Mouse (Mus musculus): ENCODE data around the gene Ccdc124. TPM values are rescaled to one million over a fixed set of nuclear protein-coding genes. Genes with fewer than 3 reads are reported as not detected.

Gene Ccdc124
- polyA plus RNA-seq, 1 experiment from 2014 or later: 182 TPM

GRCm38 (mm10) chr8:70879500-70879899 lies 5.8 kb upstream of the Ccdc124 start:
- ATAC-seq (no peak), DNase-seq (ENCODE audit: low spot score) (no peak)
- H3K4me3 ChIP-seq (ENCODE audit: low read depth, low read length): no peak overlapping the region
- H3K27ac ChIP-seq (ENCODE audit: low read depth, low read length): no peak overlapping the region
- no peak overlapping the region for H3K9ac ChIP-seq (ENCODE audit: low read length)
- no peaks in the 10 kb centered on the region for H3K36me3 ChIP-seq (ENCODE audit: control insufficient read depth, insufficient read depth, low read length)
- H3K4me1 ChIP-seq (ENCODE audit: control insufficient read depth, insufficient read depth, low read length): no peaks in the 10 kb centered on the region; the same call in 1 of the 2 replicates
- 49% methylated on average over 4 of the region's 4 CpGs for WGBS
- H3K4me2 ChIP-seq (ENCODE audit: low read length): no peak overlapping the region
- H3K27me3 ChIP-seq (replicated peaks; ENCODE audit: control insufficient read depth, insufficient read depth, low read length): no peaks in the 10 kb centered on the region
- no peaks in the 10 kb centered on the region for H3K9me3 ChIP-seq (replicated peaks; ENCODE audit: control insufficient read depth, low read length)

- H3K9ac ChIP-seq (ENCODE audit: low read length): no peak overlapping the region
- no peak overlapping the region for H3K27ac ChIP-seq (ENCODE audit: low read depth, low read length)
- no peak for DNase-seq (ENCODE audit: low spot score)
- no peaks in the 10 kb centered on the region; the same call in 1 of the 2 replicates for H3K4me1 ChIP-seq (ENCODE audit: control insufficient read depth, insufficient read depth, low read length)
- H3K4me2 ChIP-seq (ENCODE audit: low read length): no peak overlapping the region
- 56% methylated on average over 2 of the region's 2 CpGs for WGBS
- H3K9me3 ChIP-seq (replicated peaks; ENCODE audit: control insufficient read depth, low read length): no peaks in the 10 kb centered on the region
- H3K36me3 ChIP-seq (ENCODE audit: control insufficient read depth, insufficient read depth, low read length): no peaks in the 10 kb centered on the region
- no peak overlapping the region for H3K4me3 ChIP-seq (ENCODE audit: low read depth, low read length)
- ATAC-seq: no peak
- H3K27me3 ChIP-seq (replicated peaks; ENCODE audit: control insufficient read depth, insufficient read depth, low read length): no peaks in the 10 kb centered on the region
Measured at GRCm38 (mm10) chr8:70878178-70878577, 4.4 kb upstream of the Ccdc124 start.

DNA sequence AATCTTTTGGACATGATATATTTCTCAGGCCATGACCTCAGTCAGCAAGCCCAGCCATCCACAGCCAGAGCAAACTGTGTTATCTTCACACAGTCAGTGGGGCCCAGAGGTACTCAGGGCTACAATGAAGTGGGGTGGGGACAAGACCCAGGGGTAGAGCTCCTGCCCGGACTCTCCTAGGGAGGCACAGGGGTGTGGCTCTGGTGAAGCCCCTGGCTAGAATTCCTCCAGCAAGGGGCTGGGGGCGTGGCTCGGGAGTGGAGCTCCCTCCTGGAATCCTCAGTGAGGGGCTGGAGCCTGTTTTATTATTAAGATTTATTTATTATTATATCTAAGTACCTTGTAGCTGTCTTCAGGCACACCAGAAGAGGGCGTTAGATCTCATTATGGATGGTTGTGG lies 2.6 kb upstream of the Ccdc124 start:
- Histone ChIP-seq H3K4me3 (ENCODE audit: low read depth, low read length) (no peak overlapping the region), H3K36me3 (ENCODE audit: control insufficient read depth, insufficient read depth, low read length) (no peaks in the 10 kb centered on the region), H3K4me2 (ENCODE audit: low read length) (no peak overlapping the region), H3K27me3 (replicated peaks; ENCODE audit: control insufficient read depth, insufficient read depth, low read length) (no peaks in the 10 kb centered on the region), H3K4me1 (ENCODE audit: control insufficient read depth, insufficient read depth, low read length) (peaks cover 5% of the 10 kb centered on the region), H3K27ac (ENCODE audit: low read depth, low read length) (no peak overlapping the region), H3K9me3 (replicated peaks; ENCODE audit: control insufficient read depth, low read length) (no peaks in the 10 kb centered on the region), H3K9ac (ENCODE audit: low read length) (no peak overlapping the region)
- DNase-seq (ENCODE audit: low spot score) (no peak), ATAC-seq (no peak)
- WGBS: 65% methylated on average over 4 of the region's 4 CpGs

DNA sequence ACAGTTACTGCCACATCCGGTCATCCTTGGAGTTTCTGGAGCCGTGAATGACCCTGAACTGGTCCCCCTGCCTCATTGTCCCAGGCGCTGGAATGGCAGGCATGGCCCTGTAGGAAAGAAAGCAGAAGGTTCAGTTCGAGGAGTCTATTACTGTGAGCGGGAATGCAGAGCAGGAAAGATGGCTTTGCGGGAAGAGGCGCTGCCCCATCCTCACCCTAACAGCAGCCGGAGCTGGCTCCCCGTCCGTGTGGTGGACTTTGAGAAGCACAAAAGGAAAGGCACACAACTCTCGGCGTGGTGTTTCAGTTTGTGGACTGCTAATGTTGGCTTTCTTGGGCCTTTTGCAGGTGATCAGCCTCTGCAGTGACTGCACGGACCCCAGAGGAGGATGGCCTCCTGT lies 706 bp upstream of the Ccdc124 start:
- H3K27me3 ChIP-seq (replicated peaks; ENCODE audit: control insufficient read depth, insufficient read depth, low read length): no peaks in the 10 kb centered on the region
- no peak overlapping the region for H3K27ac ChIP-seq (ENCODE audit: low read depth, low read length)
- no peak overlapping the region for H3K4me2 ChIP-seq (ENCODE audit: low read length)
- peaks cover 5% of the 10 kb centered on the region for H3K4me1 ChIP-seq (ENCODE audit: control insufficient read depth, insufficient read depth, low read length)
- no peaks in the 10 kb centered on the region for H3K9me3 ChIP-seq (replicated peaks; ENCODE audit: control insufficient read depth, low read length)
- no peak overlapping the region for H3K4me3 ChIP-seq (ENCODE audit: low read depth, low read length)
- WGBS: 91% methylated on average over 13 of the region's 13 CpGs
- DNase-seq (ENCODE audit: low spot score) (no peak), ATAC-seq (no peak)
- no peaks in the 10 kb centered on the region for H3K36me3 ChIP-seq (ENCODE audit: control insufficient read depth, insufficient read depth, low read length)
- H3K9ac ChIP-seq (ENCODE audit: low read length): no peak overlapping the region

DNA sequence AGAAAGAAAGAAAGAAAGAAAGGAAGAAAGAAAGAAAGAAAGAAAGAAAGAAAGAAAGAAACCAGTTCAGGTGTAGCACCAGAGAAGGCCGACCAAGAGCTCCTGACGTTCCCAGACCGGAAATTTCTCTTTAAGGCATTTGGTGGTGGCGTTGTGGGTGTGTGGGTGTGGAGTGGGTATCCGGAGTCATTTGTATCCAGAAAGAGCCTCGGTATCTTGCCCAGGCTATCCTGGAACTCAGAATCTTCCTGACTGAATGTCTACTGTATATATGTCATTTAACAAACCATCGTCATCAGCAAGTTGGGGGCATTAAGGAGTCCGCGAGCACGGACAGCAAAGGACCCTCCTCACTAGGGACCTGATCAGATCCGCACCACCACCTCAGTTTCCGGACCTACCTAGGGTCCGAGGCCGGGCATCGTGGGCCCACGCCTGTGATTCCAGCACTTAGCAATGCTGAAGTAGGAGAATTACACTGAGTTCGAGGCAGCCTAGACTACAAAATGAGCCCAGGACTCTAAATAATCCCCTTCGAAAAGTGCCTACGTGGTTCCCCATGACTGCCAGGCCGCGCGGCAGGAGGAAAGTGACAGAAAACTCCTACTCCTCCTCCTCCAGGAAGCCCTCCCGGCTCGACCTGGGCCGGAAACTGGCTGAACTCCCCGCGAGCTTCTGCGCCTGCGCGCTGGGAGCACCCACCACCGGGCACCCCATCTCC lies 932 bp downstream of the Ccdc124 start:
- Histone ChIP-seq H3K4me2 (ENCODE audit: low read length) (peak overlapping the region; percentile 63), H3K27me3 (replicated peaks; ENCODE audit: control insufficient read depth, insufficient read depth, low read length) (no peaks in the 10 kb centered on the region), H3K4me1 (ENCODE audit: control insufficient read depth, insufficient read depth, low read length) (peaks cover 13% of the 10 kb centered on the region), H3K9me3 (replicated peaks; ENCODE audit: control insufficient read depth, low read length) (no peaks in the 10 kb centered on the region), H3K9ac (ENCODE audit: low read length) (peak overlapping the region; percentile 67), H3K36me3 (ENCODE audit: control insufficient read depth, insufficient read depth, low read length) (peaks cover 9% of the 10 kb centered on the region), H3K27ac (ENCODE audit: low read depth, low read length) (peak overlapping the region; percentile 81; the same call in 1 of the 2 replicates), H3K4me3 (ENCODE audit: low read depth, low read length) (peak overlapping the region; percentile 65)
- ATAC-seq (0 out of 2 replicates have a peak, but pooled peaks have one; percentile 0), DNase-seq (ENCODE audit: low spot score) (no peak)
- WGBS: 6% methylated on average over 31 of the region's 31 CpGs

DNA sequence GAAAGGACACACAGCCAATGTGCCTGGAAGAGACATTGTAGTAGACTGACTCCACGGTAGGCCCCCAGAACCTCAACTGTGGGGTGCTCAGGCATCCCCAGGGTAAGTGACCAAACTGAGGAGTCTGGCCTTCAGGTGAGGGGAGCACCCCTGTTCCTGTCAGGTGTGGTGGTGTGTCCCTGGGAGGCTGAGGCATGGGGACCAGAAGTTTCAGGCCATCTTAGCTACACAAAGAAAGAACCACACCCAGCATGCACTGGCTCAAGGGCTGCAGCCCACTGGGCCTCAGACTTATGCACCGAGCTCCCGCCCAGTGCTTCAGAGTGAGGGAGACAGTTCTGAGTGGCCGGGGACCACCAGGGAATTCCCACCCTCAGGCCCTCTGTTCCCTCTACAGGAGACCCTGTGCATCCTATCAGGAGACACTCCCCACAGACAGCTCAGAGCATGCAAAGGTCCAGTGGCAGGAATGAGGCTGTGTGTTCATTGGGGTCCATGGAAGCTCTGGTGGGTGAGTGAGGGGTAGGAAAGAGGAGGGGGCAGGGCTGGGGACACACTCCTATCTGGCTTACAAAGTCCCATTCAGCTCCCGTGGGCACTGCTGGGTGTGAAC lies 2.4 kb downstream of the Ccdc124 start:
- Histone ChIP-seq H3K9ac (ENCODE audit: low read length) (no peak overlapping the region), H3K4me3 (ENCODE audit: low read depth, low read length) (no peak overlapping the region), H3K4me1 (ENCODE audit: control insufficient read depth, insufficient read depth, low read length) (peaks cover 16% of the 10 kb centered on the region), H3K27ac (ENCODE audit: low read depth, low read length) (no peak overlapping the region), H3K4me2 (ENCODE audit: low read length) (no peak overlapping the region), H3K27me3 (replicated peaks; ENCODE audit: control insufficient read depth, insufficient read depth, low read length) (no peaks in the 10 kb centered on the region), H3K36me3 (ENCODE audit: control insufficient read depth, insufficient read depth, low read length) (peaks cover 9% of the 10 kb centered on the region), H3K9me3 (replicated peaks; ENCODE audit: control insufficient read depth, low read length) (no peaks in the 10 kb centered on the region)
- ATAC-seq: no peak
- no peak for DNase-seq (ENCODE audit: low spot score)
- WGBS: 79% methylated on average over 5 of the region's 5 CpGs

GRCm38 (mm10) chr8:70869601-70870041 lies 4.1 kb downstream of the Ccdc124 start:
- H3K27me3 ChIP-seq (replicated peaks; ENCODE audit: control insufficient read depth, insufficient read depth, low read length): no peaks in the 10 kb centered on the region
- H3K27ac ChIP-seq (ENCODE audit: low read depth, low read length): peak overlapping the region; percentile 46; the same call in 1 of the 2 replicates
- WGBS: 48% methylated on average over 16 of the region's 16 CpGs
- H3K9me3 ChIP-seq (replicated peaks; ENCODE audit: control insufficient read depth, low read length): no peaks in the 10 kb centered on the region
- H3K4me2 ChIP-seq (ENCODE audit: low read length): peak overlapping the region; percentile 23; the same call in 1 of the 2 replicates
- peaks cover 24% of the 10 kb centered on the region for H3K4me1 ChIP-seq (ENCODE audit: control insufficient read depth, insufficient read depth, low read length)
- H3K4me3 ChIP-seq (ENCODE audit: low read depth, low read length): no peak overlapping the region
- DNase-seq (ENCODE audit: low spot score): peak; percentile 88
- no peak for ATAC-seq
- peaks cover 9% of the 10 kb centered on the region for H3K36me3 ChIP-seq (ENCODE audit: control insufficient read depth, insufficient read depth, low read length)
- peak overlapping the region; percentile 48 for H3K9ac ChIP-seq (ENCODE audit: low read length)

DNA sequence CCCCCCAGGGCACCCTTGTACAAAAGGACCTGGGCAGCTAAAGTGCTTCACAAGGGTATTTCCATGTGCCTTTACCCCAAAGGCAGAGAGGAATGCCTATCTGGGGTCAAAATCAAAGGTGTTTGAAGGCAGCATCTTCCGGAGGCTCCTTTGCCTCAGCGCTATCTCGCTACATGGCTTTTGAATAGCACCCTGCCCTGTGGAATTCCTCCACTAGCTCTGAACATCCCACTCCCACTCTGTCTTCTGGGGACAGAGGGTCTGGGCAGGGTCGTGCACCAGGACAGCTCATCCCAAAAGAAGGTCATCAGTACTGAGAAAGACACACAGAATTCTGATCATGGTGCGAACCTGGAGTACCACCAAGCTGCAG lies 4.5 kb downstream of the Ccdc124 start:
- Histone ChIP-seq H3K4me1 (ENCODE audit: control insufficient read depth, insufficient read depth, low read length) (peaks cover 28% of the 10 kb centered on the region), H3K27me3 (replicated peaks; ENCODE audit: control insufficient read depth, insufficient read depth, low read length) (no peaks in the 10 kb centered on the region), H3K4me2 (ENCODE audit: low read length) (peak overlapping the region; percentile 28), H3K9me3 (replicated peaks; ENCODE audit: control insufficient read depth, low read length) (no peaks in the 10 kb centered on the region), H3K4me3 (ENCODE audit: low read depth, low read length) (no peak overlapping the region), H3K36me3 (ENCODE audit: control insufficient read depth, insufficient read depth, low read length) (peaks cover 9% of the 10 kb centered on the region), H3K27ac (ENCODE audit: low read depth, low read length) (peak overlapping the region; percentile 46), H3K9ac (ENCODE audit: low read length) (peak overlapping the region; percentile 48)
- no peak for ATAC-seq
- WGBS: 45% methylated on average over 5 of the region's 5 CpGs
- DNase-seq (ENCODE audit: low spot score): no peak
